Mouse (Mus musculus) midbrain, embryonic 14.5 days (tissue): ENCODE measurements around the gene Ltf. TPM values are rescaled to one million over a fixed set of nuclear protein-coding genes. Genes with fewer than 3 reads are reported as not detected.

Source experiments
- ATAC-seq: fragments of 200-750 bp; cut with Nextera tagmentation; 2 replicates; pipeline ENCODE4 v1.8.0; 2017; ENCODE audit warnings: moderate number of reproducible peaks, moderate library complexity; ENCODE audit not compliant: low FRiP score, low TSS enrichment
- DNase-seq: peaks from one replicate; pipeline ENCODE4 v3.0.0-alpha.2; 2015
- H3K27ac ChIP-seq: fragments of 300-500 bp; sonication (generic); replicated peaks from 2 replicates; pipeline ENCODE4 v1.5.1; 2014; ENCODE audit warnings: mild to moderate bottlenecking, low read depth, low read length, moderate library complexity
- H3K27me3 ChIP-seq: fragments of 300-500 bp; sonication (generic); 2 replicates; pipeline ENCODE4 v1.6.1; 2014; ENCODE audit warnings: low read length, control low read depth, mixed read lengths; ENCODE audit not compliant: control insufficient read depth, insufficient read depth
- H3K36me3 ChIP-seq: fragments of 300-500 bp; sonication (generic); 2 replicates; pipeline ENCODE4 v1.6.1; 2014; ENCODE audit warnings: low read length, control low read depth; ENCODE audit not compliant: control insufficient read depth, insufficient read depth
- H3K4me1 ChIP-seq: fragments of 300-500 bp; sonication (generic); 2 replicates; pipeline ENCODE4 v1.6.1; 2014; ENCODE audit warnings: mild to moderate bottlenecking, antibody characterized with exemption, low read length, control low read depth; ENCODE audit not compliant: control insufficient read depth, insufficient read depth
- H3K4me2 ChIP-seq: fragments of 300-500 bp; sonication (generic); 2 replicates; pipeline ENCODE4 v1.6.1; 2014; ENCODE audit warnings: mild to moderate bottlenecking, low read length, moderate library complexity
- H3K4me3 ChIP-seq: fragments of 300-500 bp; sonication (generic); replicated peaks from 2 replicates; pipeline ENCODE4 v1.5.1; 2014; ENCODE audit warnings: low read depth, low read length
- H3K9ac ChIP-seq: fragments of 300-500 bp; sonication (generic); replicated peaks from 2 replicates; pipeline ENCODE4 v1.6.1; 2014; ENCODE audit warnings: mild to moderate bottlenecking, low read length, moderate library complexity
- H3K9me3 ChIP-seq: fragments of 300-500 bp; sonication (generic); 2 replicates; pipeline ENCODE4 v1.6.1; 2016; ENCODE audit warnings: low read length, control low read depth, mixed read lengths; ENCODE audit not compliant: control insufficient read depth
- WGBS: fragments of 180-500 bp; shearing (Covaris S2); extraction: QIAGEN DNeasy Blood & Tissue Kit; methylation state at CpG from one replicate; pipeline ENCODE4 v1.1.7; 2014; 5-methylcytosine and 5-hydroxymethylcytosine counted together
- polyA plus RNA-seq: library from polyadenylated mRNA; unstranded; fragments of >200 nt; fragmentation: Nextera tagmentation; extraction: Ambion mirVana; gene quantifications from 2 replicates; pipeline ENCODE4 v1.2.1, GENCODE M21; 2014

The Ltf gene
- polyA plus RNA-seq, 1 experiment from 2014 or later: 0.51 TPM

- Histone ChIP-seq H3K4me3 (no peak overlapping the region), H3K27ac (no peak overlapping the region), H3K9me3 (no peaks in the 10 kb centered on the region), H3K36me3 (no peaks in the 10 kb centered on the region), H3K4me1 (no peaks in the 10 kb centered on the region), H3K4me2 (no peak overlapping the region), H3K9ac (no peak overlapping the region), H3K27me3 (no peaks in the 10 kb centered on the region)
- no peak for ATAC-seq
- no peak for DNase-seq
- 94% methylated on average over 2 of the region's 2 CpGs for WGBS
Measured at GRCm38 (mm10) chr9:111006544-111006943, 12.5 kb upstream of the Ltf start.

GRCm38 (mm10) chr9:111009763-111010162, 9.3 kb upstream of the Ltf start:
- H3K9me3 ChIP-seq: no peaks in the 10 kb centered on the region
- H3K27ac ChIP-seq: no peak overlapping the region
- H3K4me3 ChIP-seq: no peak overlapping the region
- H3K4me2 ChIP-seq: no peak overlapping the region
- no peak overlapping the region for H3K9ac ChIP-seq
- H3K4me1 ChIP-seq: no peaks in the 10 kb centered on the region
- H3K36me3 ChIP-seq: no peaks in the 10 kb centered on the region
- WGBS: 57% methylated on average over 3 of the region's 3 CpGs
- DNase-seq: no peak
- no peaks in the 10 kb centered on the region for H3K27me3 ChIP-seq
- ATAC-seq: no peak

GRCm38 (mm10) chr9:111011550-111011949, 7.5 kb upstream of the Ltf start:
- Histone ChIP-seq H3K27ac (no peak overlapping the region), H3K4me3 (no peak overlapping the region), H3K4me2 (no peak overlapping the region), H3K36me3 (no peaks in the 10 kb centered on the region), H3K9ac (no peak overlapping the region), H3K27me3 (no peaks in the 10 kb centered on the region), H3K4me1 (no peaks in the 10 kb centered on the region), H3K9me3 (no peaks in the 10 kb centered on the region)
- no peak for ATAC-seq
- DNase-seq: no peak
- WGBS: 86% methylated on average over 9 of the region's 9 CpGs

GRCm38 (mm10) chr9:111012041-111012440, 7.0 kb upstream of the Ltf start:
- no peaks in the 10 kb centered on the region for H3K9me3 ChIP-seq
- no peak overlapping the region for H3K9ac ChIP-seq
- H3K27ac ChIP-seq: no peak overlapping the region
- H3K36me3 ChIP-seq: no peaks in the 10 kb centered on the region
- H3K4me1 ChIP-seq: no peaks in the 10 kb centered on the region
- H3K27me3 ChIP-seq: no peaks in the 10 kb centered on the region
- H3K4me2 ChIP-seq: no peak overlapping the region
- no peak for ATAC-seq
- DNase-seq: no peak
- no peak overlapping the region for H3K4me3 ChIP-seq
- 81% methylated on average over 3 of the region's 3 CpGs for WGBS

- Histone ChIP-seq H3K27me3 (no peaks in the 10 kb centered on the region), H3K4me2 (no peak overlapping the region), H3K27ac (no peak overlapping the region), H3K9ac (no peak overlapping the region), H3K4me1 (no peaks in the 10 kb centered on the region), H3K36me3 (no peaks in the 10 kb centered on the region), H3K9me3 (no peaks in the 10 kb centered on the region), H3K4me3 (no peak overlapping the region)
- ATAC-seq (no peak), DNase-seq (no peak)
- WGBS: 79% methylated on average over 4 of the region's 4 CpGs
Measured at GRCm38 (mm10) chr9:111015658-111016057, 3.4 kb upstream of the Ltf start.

- no peaks in the 10 kb centered on the region for H3K4me1 ChIP-seq
- H3K36me3 ChIP-seq: no peaks in the 10 kb centered on the region
- H3K4me3 ChIP-seq: no peak overlapping the region
- no peaks in the 10 kb centered on the region for H3K9me3 ChIP-seq
- H3K27me3 ChIP-seq: no peaks in the 10 kb centered on the region
- H3K27ac ChIP-seq: no peak overlapping the region
- no peak overlapping the region for H3K9ac ChIP-seq
- 91% methylated on average over 10 of the region's 10 CpGs for WGBS
- no peak for ATAC-seq
- no peak overlapping the region for H3K4me2 ChIP-seq
- DNase-seq: no peak
Measured at GRCm38 (mm10) chr9:111026791-111027190, 7.7 kb downstream of the Ltf start.

- Histone ChIP-seq H3K4me3 (no peak overlapping the region), H3K4me2 (no peak overlapping the region), H3K9me3 (no peaks in the 10 kb centered on the region), H3K36me3 (no peaks in the 10 kb centered on the region), H3K4me1 (no peaks in the 10 kb centered on the region), H3K27ac (no peak overlapping the region), H3K27me3 (no peaks in the 10 kb centered on the region), H3K9ac (no peak overlapping the region)
- DNase-seq (no peak), ATAC-seq (no peak)
- WGBS: 90% methylated on average over 4 of the region's 4 CpGs
Measured at GRCm38 (mm10) chr9:111033717-111034116, 14.6 kb downstream of the Ltf start.

- H3K9me3 ChIP-seq: no peaks in the 10 kb centered on the region
- 90% methylated on average over 4 of the region's 4 CpGs for WGBS
- no peaks in the 10 kb centered on the region for H3K4me1 ChIP-seq
- H3K36me3 ChIP-seq: no peaks in the 10 kb centered on the region
- H3K9ac ChIP-seq: no peak overlapping the region
- DNase-seq (no peak), ATAC-seq (no peak)
- H3K27me3 ChIP-seq: no peaks in the 10 kb centered on the region
- H3K4me3 ChIP-seq: no peak overlapping the region
- H3K4me2 ChIP-seq: no peak overlapping the region
- no peak overlapping the region for H3K27ac ChIP-seq
Measured at GRCm38 (mm10) chr9:111039966-111040365, 20.9 kb downstream of the Ltf start.

GRCm38 (mm10) chr9:111042266-111042665, 23.2 kb downstream of the Ltf start:
- no peaks in the 10 kb centered on the region for H3K36me3 ChIP-seq
- no peaks in the 10 kb centered on the region for H3K9me3 ChIP-seq
- no peak overlapping the region for H3K4me2 ChIP-seq
- 88% methylated on average over 5 of the region's 5 CpGs for WGBS
- ATAC-seq (no peak), DNase-seq (no peak)
- H3K4me1 ChIP-seq: no peaks in the 10 kb centered on the region
- no peak overlapping the region for H3K27ac ChIP-seq
- no peak overlapping the region for H3K9ac ChIP-seq
- H3K4me3 ChIP-seq: no peak overlapping the region
- no peaks in the 10 kb centered on the region for H3K27me3 ChIP-seq
